Mouse (Mus musculus) E14TG2a.4 (cell line): ENCODE data around the gene Rad51c.

Experiments used
- CTCF ChIP-seq: conservative IDR thresholded peaks from 2 replicates; pipeline ENCODE4 v1.5.1; 2014; ENCODE audit warnings: low read length
- NANOG ChIP-seq: IDR thresholded peaks from 2 replicates; pipeline ENCODE4 v1.6.1; 2014; ENCODE audit warnings: borderline replicate concordance, low read length, mixed read lengths
- POU5F1 ChIP-seq: IDR thresholded peaks from 2 replicates; pipeline ENCODE4 v1.6.1; 2014; ENCODE audit warnings: low read length, borderline replicate concordance

DNA sequence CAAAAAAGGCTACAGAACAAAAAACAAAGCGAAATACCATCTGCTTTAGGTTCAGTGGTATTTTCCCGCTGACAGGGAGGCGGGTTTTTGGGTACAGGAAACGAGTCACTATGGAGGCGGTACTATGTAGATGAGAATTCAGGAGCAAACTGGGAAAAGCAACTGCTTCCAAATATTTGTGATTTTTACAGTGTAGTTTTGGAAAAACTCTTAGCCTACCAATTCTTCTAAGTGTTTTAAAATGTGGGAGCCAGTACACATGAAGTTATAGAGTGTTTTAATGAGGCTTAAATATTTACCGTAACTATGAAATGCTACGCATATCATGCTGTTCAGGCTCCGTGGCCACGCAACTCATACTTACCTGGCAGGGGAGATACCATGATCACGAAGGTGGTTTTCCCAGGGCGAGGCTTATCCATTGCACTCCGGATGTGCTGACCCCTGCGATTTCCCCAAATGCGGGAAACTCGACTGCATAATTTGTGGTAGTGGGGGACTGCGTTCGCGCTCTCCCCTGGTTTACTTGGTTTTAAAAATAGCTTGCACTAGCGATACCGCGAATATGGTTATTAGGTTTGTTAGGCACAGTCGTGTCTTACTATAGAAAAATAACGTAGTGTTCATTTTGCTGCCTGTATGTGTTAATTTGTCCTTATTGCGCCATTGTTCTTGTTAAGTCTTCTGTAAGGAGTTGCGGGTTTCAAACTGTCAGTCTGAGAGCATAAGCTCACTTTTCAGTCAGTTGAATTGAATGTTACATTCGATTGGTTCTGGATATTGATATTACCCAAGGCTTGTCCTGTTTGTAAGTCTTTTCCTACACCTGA lies 18.0 kb upstream of the Rad51c start:
- TF ChIP-seq CTCF, result no peak
- TF ChIP-seq POU5F1, result peak; percentile 59; the same call in 1 of the 2 replicates
- no peak; the same call in 1 of the 2 replicates for TF ChIP-seq NANOG
